ENCODE assay signal across 9 mouse cellular contexts in genomic region chr7:144468741-144469140, GRCm38 (mm10). TPM values are rescaled to one million over a fixed set of nuclear protein-coding genes. Genes with fewer than 3 reads are reported as not detected.
DNase-seq lines count a peak whose midpoint lies in the region; ATAC-seq and TF ChIP-seq lines count a peak whose summit lies in the region.
"Had no signal": no experiment of that assay in that cellular context is flagged by ENCODE, and none has a peak within 500 bp of the region (broad histone marks: within the 10 kb centered on the region; RNA-seq: fewer than 3 reads in every experiment).

No protein-coding gene starts in this region.

- no peaks in the 10 kb centered on the region for H3K27me3 ChIP-seq in kidney, adult 2 months (replicated peaks; ENCODE audit: control insufficient read depth, insufficient read depth, low read length)
- H3K27me3 ChIP-seq in embryonic facial prominence, embryonic 13.5 days: no peaks in the 10 kb centered on the region
- no peaks in the 10 kb centered on the region for H3K27me3 ChIP-seq in hindbrain, embryonic 12.5 days
- H3K27me3 ChIP-seq in midbrain, embryonic 12.5 days: no peaks in the 10 kb centered on the region

- no peaks in the 10 kb centered on the region for H3K36me3 ChIP-seq in kidney, adult 2 months (ENCODE audit: control insufficient read depth, insufficient read depth, low read length)
- H3K36me3 ChIP-seq in embryonic facial prominence, embryonic 13.5 days: peaks cover 32% of the 10 kb centered on the region
- H3K36me3 ChIP-seq in hindbrain, embryonic 12.5 days: peaks cover 21% of the 10 kb centered on the region
- peaks cover 22% of the 10 kb centered on the region for H3K36me3 ChIP-seq in midbrain, embryonic 12.5 days

- no peaks in the 10 kb centered on the region for H3K9me3 ChIP-seq in embryonic facial prominence, embryonic 13.5 days
- no peaks in the 10 kb centered on the region for H3K9me3 ChIP-seq in hindbrain, embryonic 12.5 days (replicated peaks)
- no peaks in the 10 kb centered on the region for H3K9me3 ChIP-seq in midbrain, embryonic 12.5 days
- H3K9me3 ChIP-seq: G1E had no signal

- H3K4me2 ChIP-seq in embryonic facial prominence, embryonic 13.5 days: peak overlapping the region; percentile 83
- H3K4me2 ChIP-seq in hindbrain, embryonic 12.5 days (replicated peaks): peak overlapping the region; percentile 91
- peak overlapping the region; percentile 91; the same call in 1 of the 2 replicates for H3K4me2 ChIP-seq in midbrain, embryonic 12.5 days (replicated peaks)

- no peak overlapping the region for H3K27ac ChIP-seq in kidney, adult 2 months (ENCODE audit: insufficient read depth, low read depth, low read length)
- no peak overlapping the region for H3K27ac ChIP-seq in embryonic facial prominence, embryonic 13.5 days
- 0 out of 2 replicates have a peak overlapping the region, but pooled peaks have one; percentile 80 for H3K27ac ChIP-seq in hindbrain, embryonic 12.5 days
- no peak overlapping the region for H3K27ac ChIP-seq in midbrain, embryonic 12.5 days (replicated peaks)

- no peak for TF ChIP-seq POLR2A in kidney, adult 2 months (IDR thresholded peaks at IDR 0.05; ENCODE audit: low read depth, low read length)

- H3K4me1 ChIP-seq in kidney, adult 2 months (ENCODE audit: control insufficient read depth, insufficient read depth, low read length): peaks cover 10% of the 10 kb centered on the region; the same call in 1 of the 2 replicates
- peaks cover 19% of the 10 kb centered on the region for H3K4me1 ChIP-seq in embryonic facial prominence, embryonic 13.5 days
- H3K4me1 ChIP-seq in hindbrain, embryonic 12.5 days: peaks cover 18% of the 10 kb centered on the region
- H3K4me1 ChIP-seq in midbrain, embryonic 12.5 days: peaks cover 21% of the 10 kb centered on the region

- no peak for ATAC-seq in embryonic facial prominence, embryonic 13.5 days (ENCODE audit: insufficient number of reproducible peaks, insufficient read depth, low FRiP score, low TSS enrichment, low read depth)
- no peak for ATAC-seq in hindbrain, embryonic 12.5 days (ENCODE audit: low FRiP score)
- ATAC-seq in midbrain, embryonic 12.5 days (ENCODE audit: low FRiP score, low read depth): no peak

- DNase-seq in kidney, adult 2 months: peak; percentile 58
- no peak for DNase-seq in kidney, adult 18-20 months
- DNase-seq in layer of hippocampus, postnatal 10 days (ENCODE audit: low spot score in 2 of 2): no peak
- no peak for DNase-seq in urinary bladder, adult 2 months (ENCODE audit: low spot score)
- no peak for DNase-seq in urinary bladder, postnatal 10 days (ENCODE audit: low spot score)

- peak overlapping the region; percentile 98 for H3K9ac ChIP-seq in embryonic facial prominence, embryonic 13.5 days
- H3K9ac ChIP-seq in hindbrain, embryonic 12.5 days: no peak overlapping the region
- no peak overlapping the region for H3K9ac ChIP-seq in midbrain, embryonic 12.5 days (replicated peaks)

- no peak overlapping the region for H3K4me3 ChIP-seq in kidney, adult 2 months (ENCODE audit: insufficient read depth, low read depth, low read length)
- H3K4me3 ChIP-seq in embryonic facial prominence, embryonic 13.5 days: 0 out of 2 replicates have a peak overlapping the region, but pooled peaks have one; percentile 97
- no peak overlapping the region for H3K4me3 ChIP-seq in hindbrain, embryonic 12.5 days
- no peak overlapping the region for H3K4me3 ChIP-seq in midbrain, embryonic 12.5 days

- WGBS in kidney, adult 2 months: 50% methylated on average over 5 of the region's 5 CpGs
- 86% methylated on average over 5 of the region's 5 CpGs for WGBS in embryonic facial prominence, embryonic 13.5 days
- 92% methylated on average over 5 of the region's 5 CpGs for WGBS in hindbrain, embryonic 12.5 days
- WGBS in midbrain, embryonic 12.5 days: 92% methylated on average over 5 of the region's 5 CpGs

- no peak for TF ChIP-seq CTCF in kidney, adult 2 months (conservative IDR thresholded peaks at IDR 0.05; ENCODE audit: insufficient read depth, insufficient read length, low read depth, low read length)

RNA-seq across cellular contexts. Expression of gene Cttn, which starts 2.1 kb away (rescaled TPM):
- polyA plus RNA-seq in kidney, adult 2 months (2012; rRNA removed): 85.8 and 91.3 TPM in 2 replicates
- 166 and 183 TPM in 2 replicates for polyA plus RNA-seq in embryonic facial prominence, embryonic 13.5 days (2015; fragmentation: Nextera tagmentation; extraction: Ambion mirVana)
- 198 and 213 TPM in 2 replicates for polyA plus RNA-seq in hindbrain, embryonic 12.5 days (2016; fragmentation: Nextera tagmentation; extraction: Ambion mirVana)
- polyA plus RNA-seq in midbrain, embryonic 12.5 days (2016; fragmentation: Nextera tagmentation; extraction: Ambion mirVana): 208 TPM in 2 replicates
- 100 to 1,000 TPM; 151 to 164 TPM for total RNA-seq in layer of hippocampus, postnatal 10 days (2021)
- 219 and 245 TPM in 2 replicates for polyA plus RNA-seq in urinary bladder, adult 2 months (2012; rRNA removed)
